In the genomic region with DNA sequence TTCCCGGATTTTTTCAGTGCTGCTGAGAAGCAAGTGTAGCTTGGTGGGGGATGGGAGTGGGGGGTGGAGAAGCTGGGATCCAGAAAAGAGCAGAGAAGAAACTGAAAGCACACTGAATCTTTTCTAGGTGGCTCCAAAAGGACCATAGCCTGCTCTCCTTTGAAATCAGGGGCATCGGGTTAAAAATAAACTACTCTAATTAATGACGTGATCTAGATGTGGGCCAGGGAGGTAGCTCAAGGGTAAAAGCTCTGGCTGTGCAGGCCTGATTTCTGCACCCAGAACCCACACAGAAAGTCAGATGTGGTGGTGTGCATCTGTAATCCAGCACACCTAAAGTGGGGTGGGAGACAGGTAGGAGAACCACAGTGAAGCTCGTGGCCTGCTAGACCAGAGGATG, we compare ENCODE assay signal across 28 mouse cellular contexts. TPM values are rescaled to one million over a fixed set of nuclear protein-coding genes. Genes with fewer than 3 reads are reported as not detected.
DNase-seq lines count a peak whose midpoint lies in the region; ATAC-seq and TF ChIP-seq lines count a peak whose summit lies in the region.
"Had no signal": no experiment of that assay in that cellular context is flagged by ENCODE, and none has a peak within 500 bp of the region (broad histone marks: within the 10 kb centered on the region; RNA-seq: fewer than 3 reads in every experiment).

No protein-coding gene starts in this region.

- DNase-seq in kidney, adult 9 months = peak; percentile 54
- DNase-seq in kidney, postnatal 25 days = no peak
- DNase-seq in liver, adult 2 months (ENCODE audit: extremely low read depth, low read depth, low spot score) = peak; percentile 51
- DNase-seq in liver, embryonic 11.5 days (ENCODE audit: low spot score) = no peak
- no peak for DNase-seq in gastrocnemius, postnatal 4 days (ENCODE audit: low spot score in 2 of 2)
- DNase-seq: adrenal gland, postnatal 25 days; B cell, adult 2 months; cerebellum, adult 2 months; cerebellum, postnatal 14 days; gastrocnemius, postnatal 14 days; heart, adult 11 months; heart, postnatal 4 days; kidney, adult 18-20 months; liver, postnatal 0 days; lung, postnatal 36 days; right cerebral cortex, postnatal 14 days had no signal

- H3K27ac ChIP-seq in liver, adult 2 months (replicated peaks; ENCODE audit: insufficient read depth, low read depth, low read length) = no peak overlapping the region
- H3K27ac ChIP-seq in liver, embryonic 11.5 days (ENCODE audit: low read depth, low read length) = no peak overlapping the region
- peak overlapping the region; percentile 32; the same call in 1 of the 2 replicates for H3K27ac ChIP-seq in limb, embryonic 12.5 days
- H3K27ac ChIP-seq: embryonic facial prominence, embryonic 15.5 days; hindbrain, embryonic 14.5 days; layer of hippocampus, adult 2 months; left cerebral cortex, adult 2 months; liver, embryonic 12.5 days; neural tube, embryonic 13.5 days; stomach, embryonic 15.5 days had no signal

- no peaks in the 10 kb centered on the region for H3K36me3 ChIP-seq in liver, adult 2 months (ENCODE audit: control insufficient read depth, insufficient read depth, low read length)
- no peaks in the 10 kb centered on the region for H3K36me3 ChIP-seq in liver, embryonic 11.5 days (ENCODE audit: control insufficient read depth, insufficient read depth, low read length)
- no peaks in the 10 kb centered on the region for H3K36me3 ChIP-seq in limb, embryonic 12.5 days
- H3K36me3 ChIP-seq: embryonic facial prominence, embryonic 15.5 days; liver, embryonic 12.5 days; midbrain, embryonic 12.5 days; neural tube, embryonic 13.5 days; stomach, embryonic 15.5 days had no signal

- no peaks in the 10 kb centered on the region for H3K79me2 ChIP-seq in liver, adult 2 months (ENCODE audit: control insufficient read depth, insufficient read depth, low read length)

- ATAC-seq in liver, embryonic 11.5 days (replicated peaks; ENCODE audit: low FRiP score) = no peak
- ATAC-seq in limb, embryonic 12.5 days (ENCODE audit: insufficient number of reproducible peaks, insufficient read depth, low FRiP score, low TSS enrichment, low read depth) = no peak
- ATAC-seq: forebrain, embryonic 14.5 days; inflammation-experienced regulatory T-cells, adult 6 months; liver, embryonic 12.5 days; liver, postnatal 0 days had no signal

- H3K4me3 ChIP-seq in liver, adult 2 months (ENCODE audit: insufficient read depth, low read depth, low read length) = no peak overlapping the region
- H3K4me3 ChIP-seq in liver, embryonic 11.5 days (ENCODE audit: low read depth, low read length) = no peak overlapping the region
- no peak overlapping the region for H3K4me3 ChIP-seq in limb, embryonic 12.5 days (replicated peaks)
- H3K4me3 ChIP-seq: embryonic facial prominence, embryonic 15.5 days; layer of hippocampus, adult 2 months; left cerebral cortex, adult 2 months; liver, embryonic 12.5 days; midbrain, embryonic 12.5 days; neural tube, embryonic 13.5 days; stomach, embryonic 15.5 days had no signal

- no peak overlapping the region for H3K9ac ChIP-seq in liver, adult 2 months (ENCODE audit: low read depth, low read length)
- H3K9ac ChIP-seq in liver, embryonic 11.5 days (ENCODE audit: low read depth, low read length) = no peak overlapping the region
- H3K9ac ChIP-seq in limb, embryonic 12.5 days (replicated peaks) = no peak overlapping the region
- H3K9ac ChIP-seq: embryonic facial prominence, embryonic 15.5 days; hindbrain, embryonic 14.5 days; liver, embryonic 12.5 days; liver, postnatal 0 days; midbrain, embryonic 12.5 days; neural tube, embryonic 13.5 days; stomach, embryonic 15.5 days had no signal

- 36% methylated on average over 4 of the region's 4 CpGs for WGBS in liver, adult 2 months
- WGBS in liver, embryonic 11.5 days = 55% methylated on average over 4 of the region's 4 CpGs
- 45% methylated on average over 4 of the region's 4 CpGs for WGBS in limb, embryonic 12.5 days

- H3K4me1 ChIP-seq in liver, adult 2 months (ENCODE audit: control insufficient read depth, insufficient read depth, low read length) = peaks cover 9% of the 10 kb centered on the region; the same call in 1 of the 2 replicates
- H3K4me1 ChIP-seq in liver, embryonic 11.5 days (replicated peaks; ENCODE audit: control insufficient read depth, insufficient read depth, low read length) = peaks cover 12% of the 10 kb centered on the region
- H3K4me1 ChIP-seq in limb, embryonic 12.5 days (replicated peaks) = peaks cover 59% of the 10 kb centered on the region

- no peak overlapping the region for H3K4me2 ChIP-seq in liver, embryonic 11.5 days
- H3K4me2 ChIP-seq in limb, embryonic 12.5 days = no peak overlapping the region; the same call in 1 of the 2 replicates
- H3K4me2 ChIP-seq: embryonic facial prominence, embryonic 15.5 days; heart, embryonic 11.5 days; hindbrain, embryonic 14.5 days; liver, embryonic 12.5 days; midbrain, embryonic 12.5 days; neural tube, embryonic 13.5 days; stomach, embryonic 15.5 days had no signal

- no peaks in the 10 kb centered on the region for H3K27me3 ChIP-seq in liver, adult 2 months (ENCODE audit: control insufficient read depth, insufficient read depth, low read length)
- H3K27me3 ChIP-seq in liver, embryonic 11.5 days (replicated peaks; ENCODE audit: control insufficient read depth, insufficient read depth, low read length) = no peaks in the 10 kb centered on the region
- H3K27me3 ChIP-seq in limb, embryonic 12.5 days = no peaks in the 10 kb centered on the region
- H3K27me3 ChIP-seq: embryonic facial prominence, embryonic 15.5 days; liver, embryonic 12.5 days; midbrain, embryonic 12.5 days; stomach, embryonic 15.5 days had no signal

- TF ChIP-seq CTCF in liver, adult 2 months (IDR thresholded peaks at IDR 0.05; ENCODE audit: low read depth, low read length) = no peak

- TF ChIP-seq POLR2A in liver, adult 2 months (IDR thresholded peaks at IDR 0.05; ENCODE audit: extremely low read depth, insufficient read depth, low read length) = no peak

- no peaks in the 10 kb centered on the region for H3K9me3 ChIP-seq in liver, embryonic 11.5 days (ENCODE audit: control insufficient read depth, low read length)
- H3K9me3 ChIP-seq in limb, embryonic 12.5 days = no peaks in the 10 kb centered on the region
- H3K9me3 ChIP-seq: embryonic facial prominence, embryonic 15.5 days; liver, embryonic 12.5 days; neural tube, embryonic 13.5 days; stomach, embryonic 15.5 days had no signal

RNA-seq across cellular contexts. Expression of gene Id2, which starts 30.7 kb away (rescaled TPM):
- 81.9 and 156 TPM in 2 replicates for total RNA-seq in liver, adult 2 months (2014; rRNA removed)
- polyA plus RNA-seq in liver, adult 2 months (2012; rRNA removed) = 172 and 199 TPM in 2 replicates
- polyA plus RNA-seq in liver, embryonic 11.5 days (2014; fragmentation: Nextera tagmentation; extraction: Ambion mirVana) = 227 and 228 TPM in 2 replicates
- 370 and 373 TPM in 2 replicates for polyA plus RNA-seq in limb, embryonic 12.5 days (2016; fragmentation: Nextera tagmentation; extraction: Ambion mirVana)
- total RNA-seq in gastrocnemius, postnatal 4 days (2021) = 10 to 100 TPM; 18.8 to 23.9 TPM

Comparison
In these comparisons a context has a peak if more than half of its experiments do, and no peak if none do; other contexts are left out.
1. DNase-seq: peak in kidney, adult 9 months (single experiment) and liver, adult 2 months (single experiment); none in kidney, postnatal 25 days (0 of 2), liver, embryonic 11.5 days (single experiment) and gastrocnemius, postnatal 4 days (0 of 2).